Mouse (Mus musculus) ES-E14 (cell line): ENCODE data around the gene Zfp385b.

Experiments used
- CHD2 ChIP-seq: IDR thresholded peaks from 2 replicates; pipeline ENCODE4 v1.6.1; 2014; ENCODE audit warnings: mild to moderate bottlenecking, low read depth, low read length, inconsistent platforms
- HCFC1 ChIP-seq: IDR thresholded peaks from 2 replicates; pipeline ENCODE4 v1.6.1; 2012; ENCODE audit warnings: low read length, inconsistent platforms, borderline replicate concordance; ENCODE audit not compliant: insufficient read depth
- MAFK ChIP-seq: IDR thresholded peaks from 2 replicates; pipeline ENCODE4 v1.6.1; 2014; ENCODE audit warnings: mild to moderate bottlenecking, low read depth, low read length, inconsistent platforms; ENCODE audit not compliant: insufficient read depth
- ZC3H11A ChIP-seq: IDR thresholded peaks from 2 replicates; pipeline ENCODE4 v1.6.1; 2012; ENCODE audit warnings: low read depth, mild to moderate bottlenecking, inconsistent platforms, low read length, borderline replicate concordance
- ZNF384 ChIP-seq: IDR thresholded peaks from 2 replicates; pipeline ENCODE4 v1.6.1; 2012; ENCODE audit warnings: low read depth, low read length, inconsistent platforms

DNA sequence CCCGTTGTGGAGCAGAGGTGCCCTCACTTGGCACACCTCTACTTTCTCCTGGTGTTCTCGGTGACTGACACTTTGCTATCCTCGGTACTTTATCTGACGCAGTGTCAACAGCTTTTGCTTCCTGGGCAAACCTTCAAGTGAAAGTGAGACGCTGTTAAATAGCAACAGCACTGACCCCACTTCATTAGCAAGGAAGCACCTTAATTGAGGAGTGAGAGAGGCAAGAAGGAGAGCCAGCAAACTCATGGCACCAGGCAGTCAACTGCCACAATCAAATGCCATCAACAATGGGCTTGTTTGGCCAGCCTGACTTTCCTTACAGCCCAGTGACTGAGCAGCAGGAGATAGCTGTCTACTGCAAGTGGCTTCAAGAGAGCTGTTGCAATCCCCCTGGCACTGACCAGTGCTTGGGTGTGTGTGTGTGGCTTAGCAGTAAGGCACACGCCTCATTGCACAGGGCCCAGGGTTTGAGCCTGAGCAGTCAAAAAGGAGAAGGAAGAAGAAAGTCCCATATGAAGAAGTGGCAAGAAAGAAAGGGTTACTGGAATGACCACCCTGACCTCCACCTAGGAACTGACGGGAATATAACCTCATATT lies 365.0 kb downstream of the Zfp385b start:
- no peak for TF ChIP-seq MAFK
- TF ChIP-seq HCFC1, result no peak
- TF ChIP-seq ZC3H11A, result no peak
- TF ChIP-seq ZNF384, result no peak
- TF ChIP-seq CHD2, result no peak
